Mouse (Mus musculus) liver, adult 2 months (tissue): ENCODE data around the gene Mybpc3.

Source experiments
- CTCF ChIP-seq: fragments of 200-500 bp; IDR thresholded peaks from 2 replicates; pipeline ENCODE4 v1.5.1; 2011; ENCODE audit warnings: low read depth, low read length, control low read depth
- POLR2A ChIP-seq: fragments of 200-500 bp; IDR thresholded peaks from 2 replicates; pipeline ENCODE4 v1.6.1; 2011; ENCODE audit warnings: low read length, control low read depth; ENCODE audit not compliant: insufficient read depth; ENCODE audit errors: extremely low read depth

GRCm38 (mm10) chr2:91082844-91083243 lies 35.1 kb upstream of the Mybpc3 start:
- TF ChIP-seq POLR2A, result peak; percentile 36; the same call in 1 of the 2 replicates
- TF ChIP-seq CTCF, result no peak
